Mouse (Mus musculus) lung, adult 2 months (tissue): Measurements from ENCODE around the gene Unkl.

Source experiments
- CTCF ChIP-seq: fragments of 200-500 bp; IDR thresholded peaks from 2 replicates; pipeline ENCODE4 v1.5.1; 2011; ENCODE audit warnings: mild to moderate bottlenecking, low read length, control low read depth; ENCODE audit not compliant: insufficient read depth
- POLR2A ChIP-seq: fragments of 200-500 bp; IDR thresholded peaks from 2 replicates; pipeline ENCODE4 v1.6.1; 2011; ENCODE audit warnings: low read depth, mild to moderate bottlenecking, control low read depth, low read length, borderline replicate concordance; ENCODE audit errors: extremely low read depth

- TF ChIP-seq CTCF (no peak), POLR2A (no peak)
Observed at GRCm38 (mm10) chr17:25230700-25231099, 42.5 kb downstream of the Unkl start.
